Mouse (Mus musculus) forebrain, embryonic 12.5 days (tissue): ENCODE data around the gene Birc6. TPM values are rescaled to one million over a fixed set of nuclear protein-coding genes. Genes with fewer than 3 reads are reported as not detected.
A peak's percentile ranks its signal among the peaks of the same experiment; 100 is the strongest.

ENCODE experiments used
- ATAC-seq: fragments of 200-750 bp; cut with Nextera tagmentation; 2 replicates; pipeline ENCODE4 v1.8.0; 2017; ENCODE audit warnings: moderate TSS enrichment; ENCODE audit not compliant: low FRiP score
- H3K27ac ChIP-seq: fragments of 300-500 bp; sonication (generic); 2 replicates; pipeline ENCODE4 v1.5.1; 2016; ENCODE audit warnings: mild to moderate bottlenecking
- H3K27me3 ChIP-seq: fragments of 300-500 bp; sonication (generic); 2 replicates; pipeline ENCODE4 v1.6.1; 2016; ENCODE audit warnings: mild to moderate bottlenecking
- H3K36me3 ChIP-seq: fragments of 300-500 bp; sonication (generic); replicated peaks from 2 replicates; pipeline ENCODE4 v1.6.1; 2016; ENCODE audit warnings: mild to moderate bottlenecking
- H3K4me1 ChIP-seq: fragments of 300-500 bp; sonication (generic); 2 replicates; pipeline ENCODE4 v1.6.1; 2016
- H3K4me2 ChIP-seq: fragments of 300-500 bp; sonication (generic); 2 replicates; pipeline ENCODE4 v1.6.1; 2016; ENCODE audit warnings: mild to moderate bottlenecking, moderate library complexity
- H3K4me3 ChIP-seq: fragments of 300-500 bp; sonication (generic); replicated peaks from 2 replicates; pipeline ENCODE4 v1.5.1; 2016; ENCODE audit warnings: mild to moderate bottlenecking
- H3K9ac ChIP-seq: fragments of 300-500 bp; sonication (generic); 2 replicates; pipeline ENCODE4 v1.6.1; 2016; ENCODE audit warnings: mild to moderate bottlenecking
- H3K9me3 ChIP-seq: fragments of 300-500 bp; sonication (generic); 2 replicates; pipeline ENCODE4 v1.6.1; 2016
- WGBS: fragments of 180-500 bp; shearing (Covaris S2); methylation state at CpG from one replicate; pipeline ENCODE4 v1.1.7; 2016; 5-methylcytosine and 5-hydroxymethylcytosine counted together
- polyA plus RNA-seq: library from polyadenylated mRNA; unstranded; fragments of >200 nt; fragmentation: Nextera tagmentation; extraction: Ambion mirVana; gene quantifications from 2 replicates; pipeline ENCODE4 v1.2.1, GENCODE M21; 2016

Birc6 gene
- polyA plus RNA-seq, 1 experiment from 2014 or later: 103 TPM

DNA sequence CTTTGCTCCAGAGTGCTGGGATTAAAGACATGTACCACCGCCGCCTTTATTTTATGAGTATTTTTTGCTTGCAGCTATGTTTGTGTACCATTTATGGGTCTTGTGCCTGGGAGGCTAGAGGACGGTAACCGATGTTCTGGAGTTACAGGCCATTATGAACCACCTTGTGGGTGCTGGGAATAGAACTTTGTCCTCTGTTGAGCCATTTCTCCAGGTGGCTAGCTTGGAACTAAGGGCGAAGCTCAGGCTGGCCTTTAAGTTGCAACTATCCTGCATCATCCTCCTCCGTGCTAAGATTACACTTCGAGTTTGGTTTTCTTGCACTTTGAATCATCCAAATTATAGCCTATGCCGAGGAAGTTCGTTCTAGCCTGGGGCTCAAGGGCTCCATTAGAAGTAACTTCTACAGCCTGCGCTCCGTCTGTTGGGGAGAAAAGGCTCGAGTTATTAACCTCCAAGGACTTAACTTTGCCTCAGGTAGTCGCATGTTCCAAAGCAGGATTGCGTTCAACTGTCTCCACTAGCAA is 189.1 kb downstream of the Birc6 start:
- peak; percentile 58 for ATAC-seq

DNA sequence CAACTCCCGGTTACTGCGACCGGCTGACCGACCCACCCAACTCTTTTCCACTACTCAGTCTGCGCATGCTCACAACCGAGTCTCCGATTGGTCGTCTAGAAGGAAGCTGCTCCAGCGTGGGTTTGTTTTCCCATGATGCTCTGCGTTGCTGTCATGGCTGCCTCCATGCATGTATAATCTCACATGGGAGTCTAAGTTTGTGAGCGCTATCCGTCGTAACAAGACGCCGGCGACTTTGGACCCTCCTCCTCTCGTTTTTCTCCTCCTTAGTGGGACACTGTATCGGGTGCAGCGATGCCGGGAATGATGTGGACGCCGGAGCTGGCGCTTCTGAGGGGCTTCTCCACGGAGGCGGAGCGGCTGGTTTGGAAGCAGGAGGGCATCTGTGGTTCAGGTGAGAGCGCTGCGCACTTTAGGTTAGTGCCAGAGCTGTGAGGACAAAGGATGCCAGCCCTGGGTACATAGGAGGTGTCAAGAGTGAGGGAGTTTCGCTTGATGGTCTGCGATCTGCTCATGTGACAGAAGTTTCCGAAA is 189.6 kb downstream of the Birc6 start, which contains the start of gene Ttc27:
TSS of gene Ttc27 (plus strand) at position 115 of the 534 bp plus-strand sequence.
- H3K9me3 ChIP-seq: no peaks in the 10 kb centered on the region
- H3K4me1 ChIP-seq: peaks cover 8% of the 10 kb centered on the region
- no peak within 1 kb of the TSS for H3K27ac ChIP-seq
- peaks cover 10% of the 10 kb centered on the region for H3K36me3 ChIP-seq
- ATAC-seq: peak; percentile 95
- peak within 1 kb of the TSS; percentile 80 for H3K4me3 ChIP-seq
- under 1% methylated on average over 31 of the region's 31 CpGs for WGBS
- peaks cover 12% of the 10 kb centered on the region; the same call in 1 of the 2 replicates for H3K27me3 ChIP-seq
- peak within 1 kb of the TSS; percentile 80 for H3K4me2 ChIP-seq
- H3K9ac ChIP-seq: peak within 1 kb of the TSS; percentile 72

More for the DNA sequence above, 189.1 kb downstream of the Birc6 start:
- peak overlapping the region; percentile 54 for H3K9ac ChIP-seq
- H3K4me2 ChIP-seq: peak overlapping the region; percentile 80
- no peak overlapping the region for H3K27ac ChIP-seq
- 10% methylated on average over 14 of the region's 14 CpGs for WGBS
- H3K4me3 ChIP-seq: peak overlapping the region; percentile 80
- no peaks in the 10 kb centered on the region for H3K9me3 ChIP-seq
- H3K4me1 ChIP-seq: peaks cover 8% of the 10 kb centered on the region
- peaks cover 12% of the 10 kb centered on the region; the same call in 1 of the 2 replicates for H3K27me3 ChIP-seq
- peaks cover 7% of the 10 kb centered on the region for H3K36me3 ChIP-seq

DNA sequence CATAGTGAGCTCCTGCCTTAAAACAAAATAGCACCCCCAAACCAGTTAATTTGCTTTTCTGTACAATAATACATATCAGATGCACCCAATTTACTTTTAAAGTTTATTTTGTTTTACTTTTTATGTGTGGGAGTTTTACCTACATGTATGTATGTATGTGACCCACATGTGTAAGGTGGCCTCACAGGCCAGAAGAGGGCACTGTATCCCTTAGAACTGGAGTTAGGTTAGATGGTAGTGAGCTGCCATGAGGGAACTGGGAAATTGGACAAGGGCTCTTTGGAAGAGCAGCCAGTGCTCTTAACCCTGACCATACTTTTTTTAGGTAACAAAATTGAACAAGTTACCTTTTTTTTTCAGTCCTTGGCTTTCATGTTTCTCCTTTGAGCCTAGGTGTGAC is 204.8 kb downstream of the Birc6 start:
- no peak overlapping the region for H3K27ac ChIP-seq
- ATAC-seq: no peak
- H3K4me2 ChIP-seq: no peak overlapping the region
- H3K4me1 ChIP-seq: no peaks in the 10 kb centered on the region
- no peak overlapping the region for H3K9ac ChIP-seq
- no peaks in the 10 kb centered on the region; the same call in 1 of the 2 replicates for H3K36me3 ChIP-seq
- no peaks in the 10 kb centered on the region for H3K9me3 ChIP-seq
- no peaks in the 10 kb centered on the region for H3K27me3 ChIP-seq
- no peak overlapping the region for H3K4me3 ChIP-seq

DNA sequence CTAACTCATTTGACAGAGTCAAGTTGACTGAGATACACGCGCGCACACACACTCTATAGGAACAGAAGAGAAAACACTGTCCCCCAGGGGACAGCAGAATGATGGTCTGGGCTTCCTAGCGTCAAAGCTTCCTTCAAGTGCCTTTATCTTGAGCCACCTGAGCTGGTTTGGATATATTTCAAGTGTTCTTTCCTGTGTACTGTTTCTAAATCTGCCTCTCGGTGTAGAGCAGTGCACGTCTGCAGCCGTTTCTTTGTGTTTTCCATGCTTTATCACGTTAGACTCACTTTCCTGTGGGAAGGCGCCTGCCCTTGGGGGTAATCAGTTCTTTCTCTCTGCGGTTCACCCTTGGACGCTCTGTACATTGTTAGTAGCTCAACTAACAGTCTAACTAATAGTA is 207.3 kb downstream of the Birc6 start:
- H3K36me3 ChIP-seq: no peaks in the 10 kb centered on the region
- no peak overlapping the region for H3K27ac ChIP-seq
- no peak overlapping the region for H3K4me2 ChIP-seq
- no peak overlapping the region for H3K4me3 ChIP-seq
- no peaks in the 10 kb centered on the region for H3K4me1 ChIP-seq
- no peak for ATAC-seq
- 90% methylated on average over 11 of the region's 11 CpGs for WGBS
- H3K9ac ChIP-seq: no peak overlapping the region
- H3K27me3 ChIP-seq: no peaks in the 10 kb centered on the region
- H3K9me3 ChIP-seq: no peaks in the 10 kb centered on the region

DNA sequence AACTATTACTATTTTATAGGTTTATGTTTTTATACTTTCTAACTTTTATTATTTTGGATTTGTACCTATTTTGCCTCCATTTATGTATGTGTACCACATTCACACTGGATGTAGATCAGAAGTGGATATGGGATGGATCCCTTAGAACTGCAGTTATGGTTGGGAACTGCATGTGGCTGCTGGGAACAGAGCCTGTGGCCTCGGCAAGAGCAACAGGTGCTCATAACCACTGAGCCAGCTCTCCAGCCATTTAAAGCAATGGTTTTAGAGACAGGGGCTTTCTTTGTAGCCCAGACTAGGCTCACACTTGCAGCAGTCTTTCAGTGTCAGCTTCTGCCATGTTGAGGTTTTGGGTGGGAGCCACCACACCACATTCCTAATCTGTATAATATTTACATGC is 221.6 kb downstream of the Birc6 start:
- Histone ChIP-seq H3K4me2 (no peak overlapping the region), H3K4me1 (no peaks in the 10 kb centered on the region), H3K27me3 (no peaks in the 10 kb centered on the region), H3K36me3 (no peaks in the 10 kb centered on the region; the same call in 1 of the 2 replicates), H3K27ac (no peak overlapping the region), H3K9me3 (no peaks in the 10 kb centered on the region), H3K9ac (no peak overlapping the region), H3K4me3 (no peak overlapping the region)
- ATAC-seq: no peak
- 91% methylated on average over 1 of the region's 1 CpGs for WGBS

DNA sequence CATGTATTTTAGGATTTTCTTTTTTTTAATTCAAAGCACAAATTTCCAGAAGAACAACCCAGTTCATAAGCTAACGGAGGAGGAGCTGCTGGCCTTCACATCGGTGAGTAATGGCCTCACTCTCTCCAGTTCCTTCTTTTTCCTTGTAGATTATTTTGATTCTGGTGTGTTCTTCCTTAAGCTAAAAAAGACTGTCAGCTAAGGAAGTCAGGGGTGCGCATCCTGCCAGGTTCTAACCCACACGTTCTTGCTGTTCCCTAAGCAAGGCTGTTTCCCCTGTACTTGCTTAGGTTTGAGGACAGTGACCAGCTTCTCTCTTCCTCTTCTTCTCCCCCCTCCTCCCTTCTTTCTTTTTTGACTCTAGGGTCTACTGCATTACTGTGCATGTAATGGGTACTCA is 222.9 kb downstream of the Birc6 start:
- H3K27me3 ChIP-seq: no peaks in the 10 kb centered on the region
- 91% methylated on average over 4 of the region's 4 CpGs for WGBS
- no peak for ATAC-seq
- H3K4me1 ChIP-seq: no peaks in the 10 kb centered on the region
- H3K9me3 ChIP-seq: no peaks in the 10 kb centered on the region
- H3K9ac ChIP-seq: no peak overlapping the region
- no peak overlapping the region for H3K27ac ChIP-seq
- H3K36me3 ChIP-seq: no peaks in the 10 kb centered on the region; the same call in 1 of the 2 replicates
- H3K4me2 ChIP-seq: no peak overlapping the region
- H3K4me3 ChIP-seq: no peak overlapping the region

Other genes starting within 250 kb of the Birc6 start
- gene Memo1, start 232.8 kb upstream of the Birc6 start, polyA plus RNA-seq: 71.1 and 77.4 TPM in 2 replicates
- 252 and 269 TPM in 2 replicates for gene Dpy30, start 204.4 kb upstream of the Birc6 start, polyA plus RNA-seq
- gene Spast, start 189.3 kb upstream of the Birc6 start, polyA plus RNA-seq: 28.5 and 39.7 TPM in 2 replicates
- gene Slc30a6, start 132.7 kb upstream of the Birc6 start, polyA plus RNA-seq: 23.9 and 28.4 TPM in 2 replicates
- gene Nlrc4, start 69.2 kb upstream of the Birc6 start, polyA plus RNA-seq: 0.14 and 0.18 TPM in 2 replicates
- 52.6 and 54.9 TPM in 2 replicates for gene Yipf4, start 38.8 kb upstream of the Birc6 start, polyA plus RNA-seq
- 22.9 and 23.0 TPM in 2 replicates for gene Ttc27, start 189.4 kb downstream of the Birc6 start, polyA plus RNA-seq